Mouse (Mus musculus) neural tube, embryonic 15.5 days (tissue): ENCODE measurements around the gene Lancl1. TPM values are rescaled to one million over a fixed set of nuclear protein-coding genes. Genes with fewer than 3 reads are reported as not detected.

Experiments used
- ATAC-seq: fragments of 200-750 bp; cut with Nextera tagmentation; 2 replicates; pipeline ENCODE4 v1.8.0; 2017; ENCODE audit warnings: mild to moderate bottlenecking, moderate TSS enrichment, moderate library complexity; ENCODE audit not compliant: low FRiP score
- H3K27ac ChIP-seq: fragments of 300-500 bp; sonication (generic); replicated peaks from 2 replicates; pipeline ENCODE4 v1.5.1; 2015; ENCODE audit warnings: mild to moderate bottlenecking, inconsistent platforms
- H3K27me3 ChIP-seq: fragments of 300-500 bp; sonication (generic); replicated peaks from 2 replicates; pipeline ENCODE4 v1.6.1; 2015; ENCODE audit warnings: inconsistent platforms
- H3K36me3 ChIP-seq: fragments of 300-500 bp; sonication (generic); 2 replicates; pipeline ENCODE4 v1.6.1; 2015; ENCODE audit warnings: inconsistent platforms
- H3K4me1 ChIP-seq: fragments of 300-500 bp; sonication (generic); 2 replicates; pipeline ENCODE4 v1.6.1; 2015; ENCODE audit warnings: inconsistent platforms
- H3K4me2 ChIP-seq: fragments of 300-500 bp; sonication (generic); 2 replicates; pipeline ENCODE4 v1.6.1; 2015; ENCODE audit warnings: inconsistent platforms, mild to moderate bottlenecking, moderate library complexity
- H3K4me3 ChIP-seq: fragments of 300-500 bp; sonication (generic); replicated peaks from 2 replicates; pipeline ENCODE4 v1.5.1; 2015; ENCODE audit warnings: mild to moderate bottlenecking, inconsistent platforms
- H3K9ac ChIP-seq: fragments of 300-500 bp; sonication (generic); replicated peaks from 2 replicates; pipeline ENCODE4 v1.6.1; 2015; ENCODE audit warnings: mild to moderate bottlenecking, inconsistent platforms
- H3K9me3 ChIP-seq: fragments of 300-500 bp; sonication (generic); replicated peaks from 2 replicates; pipeline ENCODE4 v1.6.1; 2016; ENCODE audit warnings: inconsistent platforms
- WGBS: fragments of 180-500 bp; shearing (Covaris S2); methylation state at CpG from one replicate; pipeline ENCODE4 v1.1.7; 2015; ENCODE audit warnings: mixed read lengths; 5-methylcytosine and 5-hydroxymethylcytosine counted together
- polyA plus RNA-seq: library from polyadenylated mRNA; unstranded; fragments of >200 nt; fragmentation: Nextera tagmentation; extraction: Ambion mirVana; gene quantifications from 2 replicates; pipeline ENCODE4 v1.2.1, GENCODE M21; 2015

The Lancl1 gene
- 193 and 200 TPM in 2 replicates for polyA plus RNA-seq

- Histone ChIP-seq H3K27me3 (no peaks in the 10 kb centered on the region), H3K9me3 (no peaks in the 10 kb centered on the region), H3K36me3 (peaks cover 23% of the 10 kb centered on the region), H3K4me1 (peaks cover 16% of the 10 kb centered on the region), H3K4me3 (peak within 1 kb of the TSS; percentile 77), H3K9ac (peak within 1 kb of the TSS; percentile 84), H3K4me2 (peak within 1 kb of the TSS; percentile 62), H3K27ac (peak within 1 kb of the TSS; percentile 72)
- peak; percentile 99 for ATAC-seq
- under 1% methylated on average over 46 of the region's 47 CpGs for WGBS
Observed at GRCm38 (mm10) chr1:67038246-67038987, at the start of gene Lancl1. Lancl1 (minus strand) TSS chr1:67038872.

GRCm38 (mm10) chr1:67079146-67079545 is 40.5 kb upstream of the Lancl1 start:
- no peaks in the 10 kb centered on the region for H3K4me1 ChIP-seq
- no peak overlapping the region for H3K4me2 ChIP-seq
- no peaks in the 10 kb centered on the region for H3K27me3 ChIP-seq
- ATAC-seq, result no peak
- no peak overlapping the region for H3K27ac ChIP-seq
- no peaks in the 10 kb centered on the region for H3K36me3 ChIP-seq
- no peak overlapping the region for H3K4me3 ChIP-seq
- whole genome bisulfite sequencing, result 88% methylated on average over 7 of the region's 7 CpGs
- H3K9ac ChIP-seq, result no peak overlapping the region
- H3K9me3 ChIP-seq, result no peaks in the 10 kb centered on the region

GRCm38 (mm10) chr1:67078666-67079065 is 40.0 kb upstream of the Lancl1 start:
- ATAC-seq, result no peak
- no peaks in the 10 kb centered on the region for H3K27me3 ChIP-seq
- H3K9ac ChIP-seq, result no peak overlapping the region
- 89% methylated on average over 2 of the region's 2 CpGs for WGBS
- no peak overlapping the region for H3K4me2 ChIP-seq
- H3K4me1 ChIP-seq, result no peaks in the 10 kb centered on the region
- H3K27ac ChIP-seq, result no peak overlapping the region
- H3K36me3 ChIP-seq, result no peaks in the 10 kb centered on the region
- no peak overlapping the region for H3K4me3 ChIP-seq
- H3K9me3 ChIP-seq, result no peaks in the 10 kb centered on the region

- ATAC-seq, result no peak
- Histone ChIP-seq H3K4me3 (no peak overlapping the region), H3K9ac (no peak overlapping the region), H3K4me2 (no peak overlapping the region), H3K4me1 (no peaks in the 10 kb centered on the region), H3K9me3 (no peaks in the 10 kb centered on the region), H3K27me3 (no peaks in the 10 kb centered on the region), H3K27ac (no peak overlapping the region), H3K36me3 (no peaks in the 10 kb centered on the region)
- WGBS, result 92% methylated on average over 2 of the region's 2 CpGs
Observed at GRCm38 (mm10) chr1:67077739-67078138, 39.1 kb upstream of the Lancl1 start.

GRCm38 (mm10) chr1:67067561-67067960 is 28.9 kb upstream of the Lancl1 start:
- H3K4me3 ChIP-seq, result no peak overlapping the region
- 74% methylated on average over 1 of the region's 1 CpGs for WGBS
- no peak overlapping the region for H3K9ac ChIP-seq
- no peaks in the 10 kb centered on the region for H3K9me3 ChIP-seq
- no peak overlapping the region for H3K4me2 ChIP-seq
- H3K27ac ChIP-seq, result no peak overlapping the region
- no peaks in the 10 kb centered on the region for H3K4me1 ChIP-seq
- ATAC-seq, result no peak
- no peaks in the 10 kb centered on the region for H3K27me3 ChIP-seq
- H3K36me3 ChIP-seq, result no peaks in the 10 kb centered on the region

GRCm38 (mm10) chr1:67065347-67066270 is 26.9 kb upstream of the Lancl1 start:
- ATAC-seq, result no peak
- Histone ChIP-seq H3K4me3 (no peak overlapping the region), H3K27me3 (no peaks in the 10 kb centered on the region), H3K27ac (no peak overlapping the region), H3K9ac (no peak overlapping the region), H3K4me2 (no peak overlapping the region), H3K4me1 (peaks cover 5% of the 10 kb centered on the region; the same call in 1 of the 2 replicates), H3K36me3 (no peaks in the 10 kb centered on the region), H3K9me3 (no peaks in the 10 kb centered on the region)
- WGBS, result 56% methylated on average over 9 of the region's 9 CpGs

GRCm38 (mm10) chr1:67061456-67062085 is 22.9 kb upstream of the Lancl1 start:
- Histone ChIP-seq H3K4me1 (peaks cover 5% of the 10 kb centered on the region; the same call in 1 of the 2 replicates), H3K9me3 (no peaks in the 10 kb centered on the region), H3K36me3 (no peaks in the 10 kb centered on the region), H3K4me2 (peak overlapping the region; percentile 22), H3K27me3 (no peaks in the 10 kb centered on the region), H3K27ac (no peak overlapping the region; the same call in 1 of the 2 replicates), H3K9ac (no peak overlapping the region), H3K4me3 (no peak overlapping the region)
- peak; percentile 92 for ATAC-seq
- WGBS, result 10% methylated on average over 7 of the region's 7 CpGs

GRCm38 (mm10) chr1:67055816-67056215 is 17.1 kb upstream of the Lancl1 start:
- no peak overlapping the region for H3K9ac ChIP-seq
- no peak overlapping the region for H3K27ac ChIP-seq
- no peak overlapping the region for H3K4me2 ChIP-seq
- no peak overlapping the region for H3K4me3 ChIP-seq
- no peak for ATAC-seq
- no peaks in the 10 kb centered on the region for H3K4me1 ChIP-seq
- 86% methylated on average over 7 of the region's 7 CpGs for WGBS
- no peaks in the 10 kb centered on the region for H3K9me3 ChIP-seq
- no peaks in the 10 kb centered on the region for H3K36me3 ChIP-seq
- H3K27me3 ChIP-seq, result no peaks in the 10 kb centered on the region

- WGBS, result 61% methylated on average over 4 of the region's 4 CpGs
- H3K4me1 ChIP-seq, result no peaks in the 10 kb centered on the region
- H3K4me2 ChIP-seq, result no peak overlapping the region
- ATAC-seq, result no peak
- H3K9ac ChIP-seq, result no peak overlapping the region
- H3K9me3 ChIP-seq, result no peaks in the 10 kb centered on the region
- no peak overlapping the region for H3K27ac ChIP-seq
- no peaks in the 10 kb centered on the region for H3K36me3 ChIP-seq
- H3K27me3 ChIP-seq, result no peaks in the 10 kb centered on the region
- no peak overlapping the region for H3K4me3 ChIP-seq
Observed at GRCm38 (mm10) chr1:67052721-67053120, 14.0 kb upstream of the Lancl1 start.

GRCm38 (mm10) chr1:67049600-67049999 is 10.9 kb upstream of the Lancl1 start:
- H3K4me2 ChIP-seq, result no peak overlapping the region
- H3K9ac ChIP-seq, result no peak overlapping the region
- H3K4me1 ChIP-seq, result no peaks in the 10 kb centered on the region
- H3K36me3 ChIP-seq, result no peaks in the 10 kb centered on the region
- H3K27me3 ChIP-seq, result no peaks in the 10 kb centered on the region
- no peak overlapping the region for H3K4me3 ChIP-seq
- no peak overlapping the region for H3K27ac ChIP-seq
- ATAC-seq, result no peak
- H3K9me3 ChIP-seq, result no peaks in the 10 kb centered on the region
- 79% methylated on average over 1 of the region's 1 CpGs for WGBS

GRCm38 (mm10) chr1:67048696-67049095 is 10.0 kb upstream of the Lancl1 start:
- 82% methylated on average over 4 of the region's 4 CpGs for WGBS

More at GRCm38 (mm10) chr1:67048696-67049095, 10.0 kb upstream of the Lancl1 start:
- H3K4me3 ChIP-seq, result no peak overlapping the region
- H3K9ac ChIP-seq, result no peak overlapping the region
- H3K27me3 ChIP-seq, result no peaks in the 10 kb centered on the region
- H3K4me2 ChIP-seq, result no peak overlapping the region
- no peak overlapping the region for H3K27ac ChIP-seq
- ATAC-seq, result no peak
- H3K4me1 ChIP-seq, result no peaks in the 10 kb centered on the region
- H3K36me3 ChIP-seq, result no peaks in the 10 kb centered on the region
- H3K9me3 ChIP-seq, result no peaks in the 10 kb centered on the region
